Comparison of ENCODE assay signal across 12 mouse cellular contexts in the genomic region with DNA sequence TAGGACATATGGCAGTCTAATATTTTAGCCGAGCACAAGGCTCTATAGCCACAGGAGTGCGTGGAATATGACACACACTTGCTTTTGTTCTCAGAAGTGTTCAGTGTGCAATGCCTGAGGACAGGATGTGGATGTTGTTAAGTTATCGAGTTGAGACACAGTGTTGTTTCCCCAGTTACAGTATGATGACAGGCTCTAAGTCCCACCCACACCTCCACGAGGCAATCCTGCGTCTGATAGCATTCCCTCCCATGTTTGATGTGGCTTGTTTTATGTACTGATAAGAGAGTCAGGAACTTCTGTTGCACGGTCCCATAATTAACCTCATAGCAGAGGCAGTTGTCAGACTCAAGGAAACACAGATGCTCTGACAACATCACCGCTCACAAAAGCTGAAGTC.
DNase-seq lines count a peak whose midpoint lies in the region; ATAC-seq and TF ChIP-seq lines count a peak whose summit lies in the region.
"Had no signal": no experiment of that assay in that cellular context is flagged by ENCODE, and none has a peak within 500 bp of the region (broad histone marks: within the 10 kb centered on the region; RNA-seq: fewer than 3 reads in every experiment).

No protein-coding gene starts in this region.

- no peak overlapping the region for H3K4me2 ChIP-seq in kidney, embryonic 15.5 days
- H3K4me2 ChIP-seq in liver, embryonic 12.5 days, result peak overlapping the region; percentile 38
- H3K4me2 ChIP-seq in stomach, postnatal 0 days (replicated peaks; ENCODE audit: low read depth), result no peak overlapping the region

- 0 out of 2 replicates have a peak, but pooled peaks cover 3% of the 10 kb centered on the region for H3K4me1 ChIP-seq in kidney, embryonic 15.5 days
- peaks cover 23% of the 10 kb centered on the region for H3K4me1 ChIP-seq in liver, embryonic 12.5 days
- H3K4me1 ChIP-seq in stomach, postnatal 0 days (replicated peaks; ENCODE audit: control insufficient read depth, insufficient read depth), result no peaks in the 10 kb centered on the region
- no peaks in the 10 kb centered on the region for H3K4me1 ChIP-seq in limb, embryonic 10.5 days

- H3K27ac ChIP-seq in kidney, embryonic 15.5 days, result no peak overlapping the region
- H3K27ac ChIP-seq in liver, embryonic 12.5 days, result peak overlapping the region; percentile 70; the same call in 1 of the 2 replicates
- no peak overlapping the region for H3K27ac ChIP-seq in stomach, postnatal 0 days (replicated peaks)
- no peak overlapping the region for H3K27ac ChIP-seq in limb, embryonic 10.5 days
- H3K27ac ChIP-seq: left cerebral cortex, adult 2 months had no signal

- H3K27me3 ChIP-seq in kidney, embryonic 15.5 days, result no peaks in the 10 kb centered on the region
- H3K27me3 ChIP-seq in liver, embryonic 12.5 days (replicated peaks), result no peaks in the 10 kb centered on the region
- H3K27me3 ChIP-seq in stomach, postnatal 0 days (ENCODE audit: control insufficient read depth, insufficient read depth, low read length), result no peaks in the 10 kb centered on the region
- no peaks in the 10 kb centered on the region for H3K27me3 ChIP-seq in limb, embryonic 10.5 days (ENCODE audit: low read depth, poor library complexity, severe bottlenecking)

- ATAC-seq in kidney, embryonic 15.5 days (replicated peaks; ENCODE audit: low FRiP score), result 0 out of 2 replicates have a peak, but pooled peaks have one; percentile 49
- peak; percentile 95 for ATAC-seq in liver, embryonic 12.5 days
- ATAC-seq in stomach, postnatal 0 days (ENCODE audit: low FRiP score, low TSS enrichment), result peak; percentile 81
- ATAC-seq: forebrain, embryonic 16.5 days had no signal

- TF ChIP-seq EP300 in stomach, postnatal 0 days (optimal IDR thresholded peaks at IDR 0.05), result no peak

- H3K9me3 ChIP-seq in kidney, embryonic 15.5 days (replicated peaks), result no peaks in the 10 kb centered on the region
- H3K9me3 ChIP-seq in liver, embryonic 12.5 days (replicated peaks), result no peaks in the 10 kb centered on the region
- H3K9me3 ChIP-seq in stomach, postnatal 0 days (ENCODE audit: control insufficient read depth, low read length), result no peaks in the 10 kb centered on the region
- no peaks in the 10 kb centered on the region for H3K9me3 ChIP-seq in limb, embryonic 10.5 days (replicated peaks)

- no peak for DNase-seq in kidney, postnatal 36 days
- DNase-seq in c-Kit-positive CD71-negative TER-119-negative erythroid progenitor cells, embryonic 14.5 days (ENCODE audit: low read depth), result peak; percentile 24
- peak; percentile 36 for DNase-seq in stomach, postnatal 0 days (ENCODE audit: low spot score)
- no peak for DNase-seq in layer of hippocampus, adult 9-11 months
- no peak for DNase-seq in limb, embryonic 10.5 days (ENCODE audit: low spot score)
- DNase-seq in frontal cortex, postnatal 14 days (ENCODE audit: low spot score in 2 of 2), result no peak
- DNase-seq: cerebellum, adult 11-12 months; lung, postnatal 10 days had no signal

- H3K9ac ChIP-seq in kidney, embryonic 15.5 days, result no peak overlapping the region
- H3K9ac ChIP-seq in liver, embryonic 12.5 days, result no peak overlapping the region
- no peak overlapping the region for H3K9ac ChIP-seq in stomach, postnatal 0 days (ENCODE audit: low read length)

- no peaks in the 10 kb centered on the region for H3K36me3 ChIP-seq in kidney, embryonic 15.5 days
- no peaks in the 10 kb centered on the region for H3K36me3 ChIP-seq in liver, embryonic 12.5 days
- no peaks in the 10 kb centered on the region for H3K36me3 ChIP-seq in stomach, postnatal 0 days (ENCODE audit: control insufficient read depth, insufficient read depth, low read length)
- no peaks in the 10 kb centered on the region for H3K36me3 ChIP-seq in limb, embryonic 10.5 days

- no peak overlapping the region for H3K4me3 ChIP-seq in kidney, embryonic 15.5 days (replicated peaks)
- H3K4me3 ChIP-seq in liver, embryonic 12.5 days, result no peak overlapping the region
- H3K4me3 ChIP-seq in stomach, postnatal 0 days (ENCODE audit: low read depth, low read length), result no peak overlapping the region
- no peak overlapping the region for H3K4me3 ChIP-seq in limb, embryonic 10.5 days
- H3K4me3 ChIP-seq: left cerebral cortex, adult 2 months had no signal

- no peak for TF ChIP-seq CTCF in stomach, postnatal 0 days (IDR thresholded peaks at IDR 0.05; ENCODE audit: low read depth)

- 34% methylated on average over 7 of the region's 7 CpGs for WGBS in kidney, embryonic 15.5 days
- WGBS in liver, embryonic 12.5 days (ENCODE audit: insufficient replicate concordance), result 15% methylated on average over 7 of the region's 7 CpGs
- WGBS in stomach, postnatal 0 days, result 38% methylated on average over 7 of the region's 7 CpGs
- WGBS in limb, embryonic 10.5 days, result 64% methylated on average over 7 of the region's 7 CpGs

Comparison
In these comparisons a context has a peak if more than half of its experiments do, and no peak if none do; other contexts are left out.
1. DNase-seq: peak in c-Kit-positive CD71-negative TER-119-negative erythroid progenitor cells, embryonic 14.5 days (single experiment) and stomach, postnatal 0 days (single experiment); none in kidney, postnatal 36 days (0 of 2), layer of hippocampus, adult 9-11 months (single experiment), limb, embryonic 10.5 days (single experiment) and frontal cortex, postnatal 14 days (0 of 2).
2. Peak in every context shown above with its lines, with median percentiles within 50 percentile points of each other: ATAC-seq.